Mouse (Mus musculus) bone marrow, adult 2 months (tissue): ENCODE data around the gene Mlst8.

ENCODE experiments used
- CTCF ChIP-seq: fragments of 200-500 bp; IDR thresholded peaks from 2 replicates; pipeline ENCODE4 v1.5.1; 2011; ENCODE audit warnings: low read length, control low read depth; ENCODE audit not compliant: control insufficient read depth, insufficient read depth
- POLR2A ChIP-seq: fragments of 200-500 bp; IDR thresholded peaks from 2 replicates; pipeline ENCODE4 v1.6.1; 2011; ENCODE audit warnings: low read depth, mild to moderate bottlenecking, control low read depth, low read length, borderline replicate concordance; ENCODE audit not compliant: control insufficient read depth

- TF ChIP-seq CTCF (no peak), POLR2A (no peak)
These were observed 16.6 kb upstream of the Mlst8 start for GRCm38 (mm10) chr17:24495443-24495842.
